In genomic region chr7:28068661-28069060, GRCm38 (mm10) we compare ENCODE assay signal across 28 mouse cellular contexts. TPM values are rescaled to one million over a fixed set of nuclear protein-coding genes. Genes with fewer than 3 reads are reported as not detected.
DNase-seq lines count a peak whose midpoint lies in the region; ATAC-seq and TF ChIP-seq lines count a peak whose summit lies in the region.
"Had no signal": no experiment of that assay in that cellular context is flagged by ENCODE, and none has a peak within 500 bp of the region (broad histone marks: within the 10 kb centered on the region; RNA-seq: fewer than 3 reads in every experiment).

No protein-coding gene starts in this region.

- H3K36me3 ChIP-seq in stomach, embryonic 16.5 days (ENCODE audit: control insufficient read depth, insufficient read depth, low read length), result no peaks in the 10 kb centered on the region
- no peaks in the 10 kb centered on the region for H3K36me3 ChIP-seq in stomach, postnatal 0 days (ENCODE audit: control insufficient read depth, insufficient read depth, low read length)
- H3K36me3 ChIP-seq: forebrain, embryonic 10.5 days; heart, embryonic 12.5 days; heart, embryonic 15.5 days; hindbrain, embryonic 12.5 days; hindbrain, embryonic 15.5 days had no signal

- H3K27me3 ChIP-seq in stomach, embryonic 16.5 days (ENCODE audit: control insufficient read depth, insufficient read depth, low read length), result no peaks in the 10 kb centered on the region
- H3K27me3 ChIP-seq in stomach, postnatal 0 days (ENCODE audit: control insufficient read depth, insufficient read depth, low read length), result no peaks in the 10 kb centered on the region
- H3K27me3 ChIP-seq: hindbrain, embryonic 12.5 days had no signal

- intact Hi-C loops in heart, postnatal 10 days (cut with DNase I), result no loop called here
- intact Hi-C loops in heart, postnatal 14 days (cut with DNase I), result no loop called here

- DNase-seq in heart, adult 11 months, result peak; percentile 49
- no peak for DNase-seq in heart, postnatal 10 days
- DNase-seq in stomach, postnatal 0 days (ENCODE audit: low spot score), result no peak
- peak; percentile 49 for DNase-seq in forelimb bud, embryonic 11.5 days (ENCODE audit: low read depth, low spot score)
- DNase-seq in heart, postnatal 14 days, result no peak
- DNase-seq: adrenal gland, adult 8-10 months; adrenal gland, postnatal 25 days; cerebellum, adult 11-12 months; cerebellum, adult 8-10 months; cerebellum, postnatal 10 days; cerebellum, postnatal 36 days; gastrocnemius, adult 2 months; gastrocnemius, postnatal 14 days; heart, adult 18-20 months had no signal

- WGBS in stomach, embryonic 16.5 days, result 67% methylated on average over 3 of the region's 3 CpGs
- 66% methylated on average over 3 of the region's 3 CpGs for WGBS in stomach, postnatal 0 days

- no peak for TF ChIP-seq CTCF in stomach, postnatal 0 days (IDR thresholded peaks at IDR 0.05; ENCODE audit: low read depth)

- ATAC-seq in stomach, embryonic 16.5 days (ENCODE audit: insufficient read depth, low FRiP score), result peak; percentile 22; the same call in 1 of the 2 replicates
- ATAC-seq in stomach, postnatal 0 days (ENCODE audit: low FRiP score, low TSS enrichment), result no peak
- ATAC-seq: activated CD4-positive, CD25-positive, alpha-beta regulatory T cell, adult 4 months; CD4-positive, CD25-positive, alpha-beta regulatory T cell, adult 4 months; forebrain, embryonic 13.5 days; forebrain, embryonic 16.5 days had no signal

- H3K9ac ChIP-seq in stomach, embryonic 16.5 days (ENCODE audit: low read length), result no peak overlapping the region
- no peak overlapping the region for H3K9ac ChIP-seq in stomach, postnatal 0 days (ENCODE audit: low read length)
- H3K9ac ChIP-seq: forebrain, embryonic 13.5 days; heart, embryonic 12.5 days; heart, embryonic 15.5 days; hindbrain, embryonic 12.5 days; hindbrain, embryonic 15.5 days had no signal

- no peak overlapping the region for H3K4me2 ChIP-seq in stomach, embryonic 16.5 days (ENCODE audit: low read depth, low read length)
- no peak overlapping the region for H3K4me2 ChIP-seq in stomach, postnatal 0 days (replicated peaks; ENCODE audit: low read depth)
- H3K4me2 ChIP-seq: forebrain, embryonic 13.5 days; heart, embryonic 12.5 days; heart, embryonic 15.5 days; hindbrain, embryonic 12.5 days; hindbrain, embryonic 15.5 days had no signal

- H3K27ac ChIP-seq in stomach, embryonic 16.5 days (ENCODE audit: low read length), result no peak overlapping the region; the same call in 1 of the 2 replicates
- no peak overlapping the region for H3K27ac ChIP-seq in stomach, postnatal 0 days (replicated peaks)
- H3K27ac ChIP-seq: forebrain, embryonic 10.5 days; forebrain, embryonic 13.5 days; gastrocnemius, adult 2 months; heart, embryonic 15.5 days; hindbrain, embryonic 12.5 days; hindbrain, embryonic 15.5 days had no signal

- H3K4me1 ChIP-seq in stomach, embryonic 16.5 days (ENCODE audit: control insufficient read depth, insufficient read depth, low read length), result 0 out of 2 replicates have a peak, but pooled peaks cover 2% of the 10 kb centered on the region
- H3K4me1 ChIP-seq in stomach, postnatal 0 days (replicated peaks; ENCODE audit: control insufficient read depth, insufficient read depth), result no peaks in the 10 kb centered on the region
- H3K4me1 ChIP-seq: forebrain, embryonic 10.5 days; forebrain, embryonic 13.5 days; heart, embryonic 12.5 days; heart, embryonic 15.5 days; hindbrain, embryonic 12.5 days; hindbrain, embryonic 15.5 days had no signal

- TF ChIP-seq EP300 in stomach, postnatal 0 days (optimal IDR thresholded peaks at IDR 0.05), result no peak

- no peaks in the 10 kb centered on the region for H3K9me3 ChIP-seq in stomach, embryonic 16.5 days (replicated peaks; ENCODE audit: control insufficient read depth, low read length)
- no peaks in the 10 kb centered on the region for H3K9me3 ChIP-seq in stomach, postnatal 0 days (ENCODE audit: control insufficient read depth, low read length)
- H3K9me3 ChIP-seq: forebrain, embryonic 13.5 days; heart, embryonic 12.5 days; heart, embryonic 15.5 days; hindbrain, embryonic 12.5 days; hindbrain, embryonic 15.5 days had no signal

- H3K4me3 ChIP-seq in stomach, embryonic 16.5 days (replicated peaks; ENCODE audit: low read length), result no peak overlapping the region
- H3K4me3 ChIP-seq in stomach, postnatal 0 days (ENCODE audit: low read depth, low read length), result no peak overlapping the region
- H3K4me3 ChIP-seq: forebrain, embryonic 10.5 days; forebrain, embryonic 13.5 days; gastrocnemius, adult 2 months; heart, embryonic 12.5 days; heart, embryonic 15.5 days; hindbrain, embryonic 12.5 days; hindbrain, embryonic 15.5 days had no signal

RNA-seq across cellular contexts. Expression of gene Fcgbp, which starts 2.4 kb away (rescaled TPM):
- total RNA-seq in heart, postnatal 10 days (2021), result under 1 TPM in 1 of 2 experiments, not detected in 1; 0.07 TPM
- 45.7 and 60.7 TPM in 2 replicates for polyA plus RNA-seq in stomach, embryonic 16.5 days (2015; fragmentation: Nextera tagmentation; extraction: Ambion mirVana)
- polyA plus RNA-seq in stomach, postnatal 0 days (2015; fragmentation: Nextera tagmentation; extraction: Ambion mirVana), result 17.1 and 32.2 TPM in 2 replicates
- 1 to 10 TPM in 1 of 2 experiments, under 1 TPM in 1; 0.14 to 2.0 TPM for total RNA-seq in heart, postnatal 14 days (2021)
- total RNA-seq: adrenal gland, adult 8-10 months; adrenal gland, postnatal 25 days; gastrocnemius, adult 2 months; heart, postnatal 25 days; hematopoietic stem cell, adult 5-6 weeks; MEL had no signal
- polyA plus RNA-seq: C2C12; CD4-positive, CD25-positive, alpha-beta regulatory T cell, adult 4 months; heart, embryonic 12.5 days had no signal

RNA-seq across cellular contexts. Expression of gene Psmc4, which starts 18.8 kb away (rescaled TPM):
- total RNA-seq in heart, postnatal 10 days (2021), result 100 to 1,000 TPM; 120 to 121 TPM
- polyA plus RNA-seq in stomach, embryonic 16.5 days (2015; fragmentation: Nextera tagmentation; extraction: Ambion mirVana), result 245 and 251 TPM in 2 replicates
- 167 and 173 TPM in 2 replicates for polyA plus RNA-seq in stomach, postnatal 0 days (2015; fragmentation: Nextera tagmentation; extraction: Ambion mirVana)
- total RNA-seq in heart, postnatal 14 days (2021), result 100 to 1,000 TPM; 102 to 105 TPM

RNA-seq across cellular contexts. Expression of gene Zfp850, which starts 54.7 kb away (rescaled TPM):
- total RNA-seq in heart, postnatal 10 days (2021), result 1 to 10 TPM in 1 of 2 experiments, under 1 TPM in 1; 0.96 to 1.6 TPM
- 3.6 TPM in 2 replicates for polyA plus RNA-seq in stomach, embryonic 16.5 days (2015; fragmentation: Nextera tagmentation; extraction: Ambion mirVana)
- polyA plus RNA-seq in stomach, postnatal 0 days (2015; fragmentation: Nextera tagmentation; extraction: Ambion mirVana), result 1.1 TPM in 2 replicates
- 1 to 10 TPM in 1 of 2 experiments, under 1 TPM in 1; 0.55 to 1.4 TPM for total RNA-seq in heart, postnatal 14 days (2021)

Comparison
In these comparisons a context has a peak if more than half of its experiments do, and no peak if none do; other contexts are left out.
1. DNase-seq: peak in heart, adult 11 months (single experiment) and forelimb bud, embryonic 11.5 days (single experiment); none in heart, postnatal 10 days (0 of 2), stomach, postnatal 0 days (single experiment) and heart, postnatal 14 days (0 of 2).